Comparison of ENCODE assay signal across 8 mouse cellular contexts in the genomic region with DNA sequence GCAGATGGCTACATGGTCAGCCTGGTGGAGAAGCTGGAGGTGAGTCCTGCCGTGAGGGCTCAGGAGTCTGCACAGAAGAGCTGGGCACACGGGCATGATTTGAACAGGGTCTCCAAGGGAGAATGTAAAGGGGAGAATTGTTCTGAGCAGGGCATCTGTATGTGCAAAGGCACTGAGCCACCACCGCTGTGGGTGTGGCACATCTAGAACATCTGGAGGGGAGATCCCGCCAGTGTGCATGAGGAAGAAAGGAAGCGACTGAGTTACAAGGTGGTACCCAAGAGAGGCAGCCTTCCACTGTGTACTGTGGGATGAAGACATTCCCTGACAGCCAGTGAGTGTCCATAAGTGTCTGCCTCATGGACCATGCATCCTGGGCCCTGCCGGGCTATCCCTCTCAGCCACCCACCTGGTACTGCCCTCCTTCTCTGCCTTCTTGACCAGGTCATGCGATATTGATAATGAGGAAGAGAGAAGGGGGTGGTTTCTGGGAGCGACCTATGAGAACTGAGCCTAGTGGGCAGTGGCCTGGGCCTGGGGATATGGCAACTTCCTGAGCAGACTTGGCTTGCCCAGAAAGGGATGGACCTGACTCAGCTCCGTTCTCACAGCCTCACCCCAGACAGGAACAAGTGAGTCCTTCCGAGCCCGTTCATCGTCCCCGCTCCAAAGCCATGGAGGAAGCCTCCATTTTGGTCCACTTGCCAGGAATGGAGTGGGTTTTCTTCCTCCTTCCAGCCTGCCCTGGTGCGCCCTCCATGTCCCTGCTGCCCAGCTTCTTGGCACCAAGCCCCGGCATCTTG.
DNase-seq lines count a peak whose midpoint lies in the region; ATAC-seq and TF ChIP-seq lines count a peak whose summit lies in the region.
"Had no signal": no experiment of that assay in that cellular context is flagged by ENCODE, and none has a peak within 500 bp of the region (broad histone marks: within the 10 kb centered on the region; RNA-seq: fewer than 3 reads in every experiment).

No protein-coding gene starts in this region.

- WGBS in embryonic facial prominence, embryonic 10.5 days = 87% methylated on average over 15 of the region's 15 CpGs
- 78% methylated on average over 15 of the region's 15 CpGs for WGBS in kidney, adult 2 months

- peaks cover 38% of the 10 kb centered on the region for H3K4me1 ChIP-seq in embryonic facial prominence, embryonic 10.5 days
- peaks cover 27% of the 10 kb centered on the region for H3K4me1 ChIP-seq in megakaryocyte, embryonic 14.5 days
- H3K4me1 ChIP-seq in kidney, adult 2 months (ENCODE audit: control insufficient read depth, insufficient read depth, low read length) = no peaks in the 10 kb centered on the region

- no peak for TF ChIP-seq CTCF in kidney, adult 2 months (conservative IDR thresholded peaks at IDR 0.05; ENCODE audit: insufficient read depth, insufficient read length, low read depth, low read length)

- H3K4me3 ChIP-seq in embryonic facial prominence, embryonic 10.5 days = no peak overlapping the region
- peak overlapping the region; percentile 46 for H3K4me3 ChIP-seq in megakaryocyte, embryonic 14.5 days (replicated peaks)
- H3K4me3 ChIP-seq in kidney, adult 2 months (ENCODE audit: insufficient read depth, low read depth, low read length) = no peak overlapping the region
- H3K4me3 ChIP-seq: hindbrain, embryonic 15.5 days had no signal

- TF ChIP-seq POLR2A in kidney, adult 2 months (IDR thresholded peaks at IDR 0.05; ENCODE audit: low read depth, low read length) = no peak

- DNase-seq in layer of hippocampus, adult 9-11 months = peak; percentile 76
- no peak for DNase-seq in layer of hippocampus, adult 9-10 months (ENCODE audit: low spot score)
- no peak for DNase-seq in embryonic facial prominence, embryonic 10.5 days (ENCODE audit: low spot score)
- no peak for DNase-seq in kidney, adult 2 months
- DNase-seq in kidney, postnatal 25 days = no peak

- H3K27ac ChIP-seq in embryonic facial prominence, embryonic 10.5 days (replicated peaks) = 0 out of 2 replicates have a peak overlapping the region, but pooled peaks have one; percentile 0
- no peak overlapping the region for H3K27ac ChIP-seq in kidney, adult 2 months (ENCODE audit: insufficient read depth, low read depth, low read length)
- H3K27ac ChIP-seq: hindbrain, embryonic 15.5 days had no signal

- H3K36me3 ChIP-seq in embryonic facial prominence, embryonic 10.5 days (replicated peaks) = peaks cover 6% of the 10 kb centered on the region; the same call in 1 of the 2 replicates
- no peaks in the 10 kb centered on the region for H3K36me3 ChIP-seq in megakaryocyte, embryonic 14.5 days (replicated peaks; ENCODE audit: low read length)
- H3K36me3 ChIP-seq in kidney, adult 2 months (ENCODE audit: control insufficient read depth, insufficient read depth, low read length) = no peaks in the 10 kb centered on the region
- H3K36me3 ChIP-seq: hindbrain, embryonic 15.5 days had no signal

- ATAC-seq in CD4-positive, CD25-positive, alpha-beta regulatory T cell, adult 4 months = peak; percentile 8

- H3K9me3 ChIP-seq in embryonic facial prominence, embryonic 10.5 days = peaks cover 10% of the 10 kb centered on the region; the same call in 1 of the 2 replicates
- H3K9me3 ChIP-seq in megakaryocyte, embryonic 14.5 days = peaks cover 34% of the 10 kb centered on the region
- H3K9me3 ChIP-seq: hindbrain, embryonic 15.5 days had no signal

- H3K27me3 ChIP-seq in embryonic facial prominence, embryonic 10.5 days (replicated peaks; ENCODE audit: low read depth, poor library complexity, severe bottlenecking) = peaks cover 53% of the 10 kb centered on the region
- peaks cover 75% of the 10 kb centered on the region for H3K27me3 ChIP-seq in megakaryocyte, embryonic 14.5 days (replicated peaks)
- H3K27me3 ChIP-seq in kidney, adult 2 months (replicated peaks; ENCODE audit: control insufficient read depth, insufficient read depth, low read length) = no peaks in the 10 kb centered on the region
- H3K27me3 ChIP-seq: hindbrain, embryonic 15.5 days had no signal
